Mouse (Mus musculus) frontal cortex, adult 2 months (tissue): ENCODE measurements around the gene Ugdh. TPM values are rescaled to one million over a fixed set of nuclear protein-coding genes. Genes with fewer than 3 reads are reported as not detected.
"Not testable (repeated sequence)": the region's sequence is repeated elsewhere in the genome, so short reads cannot be mapped to it uniquely, and the experiment has no call there.

Experiments
- DNase-seq, 2 experiments: peaks; one replicate each; pipeline ENCODE4 v3.0.0; 2022; ENCODE audit warnings: low spot score in 1 of 2; ENCODE audit errors: extremely low spot score in 1 of 2
- polyA plus RNA-seq: library from polyadenylated mRNA; depleted of rRNA; stranded (reverse); fragments of >200 nt; gene quantifications from 2 replicates; pipeline ENCODE4 v1.2.3, GENCODE M21; 2012; rRNA removed

Gene Ugdh
- 29.1 and 29.2 TPM in 2 replicates for polyA plus RNA-seq

DNA sequence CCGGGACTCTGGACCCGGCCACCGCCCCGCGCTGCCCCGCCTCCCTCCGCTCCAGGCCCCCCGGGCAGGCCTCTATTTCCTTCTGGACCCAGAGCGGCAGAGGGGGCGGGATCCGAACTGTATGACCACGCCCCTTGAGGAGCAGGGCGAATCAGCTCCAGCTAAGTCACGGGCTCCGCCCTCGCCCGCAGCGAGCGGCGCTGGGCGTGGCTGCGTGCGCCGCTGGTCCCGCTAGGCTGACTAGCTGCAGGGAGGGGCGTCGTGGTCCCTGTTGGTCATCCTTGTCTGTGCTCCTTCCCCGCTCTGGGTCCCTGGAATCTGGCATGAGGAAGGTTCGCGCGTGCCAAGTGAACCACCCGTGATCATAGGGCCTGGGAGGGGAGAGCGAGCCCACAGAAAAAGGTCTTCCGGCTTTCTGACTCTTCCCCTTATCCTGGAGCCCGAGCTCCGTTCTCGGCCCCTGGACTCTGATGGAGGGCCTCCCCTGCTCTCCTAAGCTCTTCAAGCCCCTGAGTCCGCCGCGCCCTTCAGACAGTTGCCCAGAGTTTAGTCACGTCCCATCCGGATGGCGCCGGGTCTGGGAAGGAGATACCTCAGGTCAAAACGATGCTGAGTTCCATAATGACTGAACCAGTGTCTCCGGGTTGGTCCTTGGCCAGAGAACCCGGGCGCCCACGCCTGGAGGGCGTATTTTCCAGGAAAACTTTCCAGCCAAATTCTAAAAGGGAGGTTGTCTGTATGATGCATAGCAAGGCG lies at the start of gene Ugdh:
Gene Ugdh (minus strand): TSS at position 144 of the 756 bp plus-strand sequence.
- peak; percentile 94 to 96 for DNase-seq

GRCm38 (mm10) chr5:65482996-65483395 lies 47.2 kb upstream of the Ugdh start:
- DNase-seq, result no peak

DNA sequence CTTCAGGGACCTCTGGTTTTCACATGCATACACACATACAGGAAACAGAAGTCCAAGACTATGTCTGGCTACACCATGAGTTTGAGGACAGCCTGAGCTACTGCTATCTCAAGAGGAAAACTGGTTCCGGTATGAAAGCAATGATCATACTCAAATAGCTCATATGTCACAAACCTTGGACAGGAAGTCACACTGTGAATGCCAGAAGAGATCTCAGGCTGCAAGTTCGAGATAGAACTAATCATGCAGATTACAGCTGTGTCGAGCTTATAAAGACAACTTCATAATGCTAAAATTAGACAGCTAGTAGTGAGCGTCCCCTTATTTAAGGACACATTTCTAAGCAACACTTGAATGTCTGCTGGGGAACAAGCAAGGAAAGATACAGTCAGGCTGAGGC lies 44.8 kb upstream of the Ugdh start:
- DNase-seq, result no peak

GRCm38 (mm10) chr5:65479681-65480445 lies 44.1 kb upstream of the Ugdh start:
- DNase-seq, result no peak

- no peak for DNase-seq
Measured at GRCm38 (mm10) chr5:65478224-65478623, 42.5 kb upstream of the Ugdh start.

- not testable (repeated sequence) for DNase-seq
Measured at GRCm38 (mm10) chr5:65476739-65477138, 41.0 kb upstream of the Ugdh start.

DNA sequence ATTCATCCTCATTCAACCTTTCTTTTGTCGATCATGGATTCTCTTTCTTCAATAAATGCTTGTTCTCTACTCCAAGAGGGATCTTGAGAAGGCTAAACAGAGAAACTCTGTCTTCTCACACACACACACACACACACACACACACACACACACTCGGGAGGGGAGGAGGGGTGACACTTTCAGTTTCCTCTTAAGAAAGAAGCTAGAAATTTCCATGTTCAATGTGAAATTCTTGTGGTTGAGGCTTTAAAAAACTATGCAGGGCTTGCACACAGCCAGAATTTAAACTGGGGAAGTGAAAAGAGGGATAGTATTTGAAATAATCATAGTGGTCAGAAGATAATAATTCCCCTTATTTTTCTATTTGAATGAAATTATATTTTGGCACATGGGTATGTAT lies 40.1 kb upstream of the Ugdh start:
- DNase-seq, result no peak

DNA sequence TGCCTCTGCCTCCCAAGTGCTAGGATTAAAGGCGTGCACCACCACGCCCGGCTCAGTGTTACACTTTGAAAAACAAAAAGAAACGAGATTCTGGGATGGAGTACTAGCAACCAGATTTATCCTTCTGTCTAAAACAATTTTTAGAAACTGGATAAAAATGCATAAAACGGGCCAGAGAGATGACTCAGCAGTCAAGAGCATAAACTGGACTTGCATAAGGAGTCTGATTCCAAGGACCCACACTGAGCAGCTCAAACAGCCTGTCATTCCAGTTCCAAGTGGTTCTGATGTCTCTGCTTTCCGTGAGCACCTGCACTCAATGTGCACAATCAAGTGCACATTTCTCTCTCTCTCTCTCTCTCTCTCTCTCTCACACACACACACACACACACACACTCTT lies 34.0 kb upstream of the Ugdh start:
- DNase-seq, result peak; percentile 51 to 69

- no peak for DNase-seq
Measured at GRCm38 (mm10) chr5:65466911-65467310, 31.2 kb upstream of the Ugdh start.

- no peak for DNase-seq
Measured at GRCm38 (mm10) chr5:65460361-65460760, 24.6 kb upstream of the Ugdh start.

DNA sequence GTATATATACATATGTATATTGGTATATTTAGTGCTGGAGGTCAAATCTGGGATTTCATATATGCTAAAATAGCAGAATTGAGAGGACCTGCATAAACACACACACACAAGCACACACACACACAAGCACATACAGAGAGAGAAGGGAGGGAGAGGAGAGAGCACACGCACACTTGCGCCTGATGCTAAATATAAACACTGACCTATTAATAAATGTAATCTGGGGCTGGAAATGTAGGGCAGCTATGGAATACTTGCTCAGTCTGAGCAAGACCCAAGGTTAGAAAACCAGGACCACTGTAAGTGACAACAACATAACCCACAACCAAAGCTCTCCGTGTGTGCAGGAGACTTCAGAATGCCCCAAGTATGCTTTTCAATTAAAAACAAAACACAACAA lies 23.7 kb upstream of the Ugdh start:
- DNase-seq, result no peak

DNA sequence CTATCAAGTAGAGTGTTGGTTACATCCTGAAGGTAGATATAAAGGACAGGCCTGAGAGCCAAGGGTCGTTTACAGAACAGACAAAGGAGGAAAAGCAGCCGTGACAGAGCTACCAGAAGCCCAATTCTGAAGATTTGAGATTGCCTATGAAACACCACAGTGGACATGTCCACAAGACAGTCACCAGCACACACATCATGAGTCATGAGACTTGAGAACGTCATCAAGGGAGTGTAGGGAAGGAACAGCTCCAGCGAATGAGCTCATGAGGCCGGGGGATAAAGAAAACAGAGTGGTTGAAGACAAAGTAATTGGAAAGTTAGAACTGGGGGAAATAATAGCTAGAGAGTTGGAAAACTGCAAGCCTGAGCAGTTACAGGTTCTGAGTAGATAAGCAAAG lies 22.1 kb upstream of the Ugdh start:
- no peak for DNase-seq

GRCm38 (mm10) chr5:65457086-65457827 lies 21.5 kb upstream of the Ugdh start:
- no peak for DNase-seq

DNA sequence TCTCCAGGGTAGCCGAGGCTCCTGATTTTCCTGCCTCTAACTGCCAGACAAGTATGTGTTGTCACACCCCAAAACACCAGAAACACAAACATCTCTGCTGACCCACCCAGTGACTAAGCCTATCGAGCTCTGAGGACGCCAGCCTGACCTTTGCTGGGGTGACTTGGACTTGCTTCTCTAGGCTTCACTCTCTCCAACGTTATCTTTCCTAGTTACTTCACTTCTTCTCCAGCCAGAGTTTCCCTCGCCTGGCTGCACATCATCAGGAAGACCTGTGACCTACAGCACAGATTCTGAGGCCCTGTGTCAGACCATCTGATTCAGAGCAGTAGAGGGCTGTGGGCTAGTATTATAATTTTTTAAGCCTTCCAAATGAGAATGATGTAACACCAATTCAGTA lies 19.0 kb upstream of the Ugdh start:
- no peak for DNase-seq

DNA sequence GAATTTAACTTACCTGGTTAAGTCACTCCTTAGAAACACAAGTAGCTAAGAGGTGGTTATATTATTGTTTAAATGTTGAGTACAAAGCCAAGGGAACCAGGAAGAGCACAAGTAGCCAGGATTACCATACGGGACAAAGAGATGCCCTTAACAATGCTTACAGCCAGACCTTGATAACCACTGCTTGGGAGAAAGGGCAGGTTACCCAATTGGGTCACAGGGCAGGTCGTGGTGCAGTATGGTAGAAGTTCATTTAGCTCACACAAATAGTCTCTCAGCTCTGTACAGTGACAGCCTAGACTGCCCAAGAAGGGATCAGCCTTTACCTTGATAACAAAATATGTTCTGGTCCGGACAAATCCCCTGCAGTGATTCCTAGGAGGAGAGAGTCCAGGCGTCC lies 13.2 kb upstream of the Ugdh start:
- no peak for DNase-seq

DNA sequence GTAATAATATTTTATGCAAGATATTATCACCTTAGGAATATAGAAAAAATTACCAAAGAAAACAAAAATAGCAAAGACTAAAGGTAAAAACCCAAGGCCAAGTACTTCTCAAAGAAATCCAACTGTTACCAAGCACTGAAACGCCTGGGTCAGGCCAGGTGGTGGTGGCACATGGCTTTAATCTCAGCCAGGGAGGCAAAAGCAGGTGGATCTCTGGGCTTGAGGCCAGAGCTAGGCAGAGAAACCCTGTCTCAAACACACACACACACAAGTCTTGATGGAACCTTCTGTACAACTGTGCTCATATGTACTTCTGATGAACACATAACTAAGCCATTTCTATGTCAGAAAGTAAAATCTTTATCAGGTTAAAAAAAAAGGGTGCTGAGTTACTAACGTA lies 12.1 kb upstream of the Ugdh start:
- DNase-seq, result no peak

DNA sequence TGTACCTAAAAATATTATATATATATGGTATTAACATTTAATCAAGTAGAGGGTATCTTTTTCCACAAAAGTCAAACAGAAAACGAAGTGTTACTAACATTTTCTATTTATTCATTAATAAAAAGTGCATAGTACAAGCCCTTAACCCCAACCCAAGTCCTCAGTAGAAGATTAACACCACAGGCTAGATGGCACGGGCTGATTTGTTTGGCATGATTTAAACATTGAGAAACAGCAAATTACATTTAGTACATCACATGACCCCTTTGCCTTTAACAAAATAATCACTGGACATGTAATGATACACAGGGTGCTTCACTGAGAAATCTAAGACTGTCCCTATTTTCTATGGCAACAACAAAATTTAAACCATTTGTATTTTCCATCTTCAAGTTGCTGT lies 11.0 kb upstream of the Ugdh start:
- no peak for DNase-seq

DNA sequence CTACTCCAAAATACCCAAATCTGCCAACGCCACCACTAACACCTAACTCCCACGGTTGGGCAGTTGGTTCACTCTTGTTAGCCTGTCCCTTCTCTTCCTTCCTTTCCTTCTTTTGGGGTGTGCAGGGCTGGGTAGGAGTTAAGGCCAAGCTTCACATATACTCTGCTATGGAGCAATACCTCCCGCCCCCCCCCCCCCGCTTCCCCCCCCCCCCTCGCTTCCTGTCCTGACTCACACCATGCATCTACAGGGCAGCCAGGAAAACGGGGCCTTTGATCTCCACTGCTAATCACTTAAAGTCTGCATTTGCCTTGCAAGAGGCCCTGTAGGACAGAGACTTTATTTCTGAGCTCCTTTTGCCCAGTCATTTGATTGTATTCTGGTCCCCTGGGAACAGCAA lies 9.2 kb upstream of the Ugdh start:
- DNase-seq, result no peak

DNA sequence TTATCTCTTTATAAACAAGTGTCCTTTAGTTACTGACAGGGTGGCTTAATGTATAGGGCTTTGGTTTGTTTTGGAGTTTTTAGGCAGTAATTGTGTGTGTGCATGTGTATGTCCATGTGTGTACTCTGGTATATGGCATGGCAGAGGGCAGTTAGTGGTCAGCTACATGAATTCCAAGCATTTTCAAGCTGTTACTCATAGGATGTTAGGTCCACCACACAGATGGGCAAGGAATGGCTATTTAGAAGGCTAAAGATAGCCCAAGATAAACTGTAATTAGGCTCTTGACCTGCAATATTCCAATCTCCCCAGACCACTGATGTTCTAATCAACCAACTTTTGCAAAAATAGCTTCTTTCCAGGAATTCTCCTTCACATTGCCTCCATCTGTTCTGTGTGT lies 2.3 kb upstream of the Ugdh start:
- DNase-seq, result no peak

GRCm38 (mm10) chr5:65435363-65435805 lies 365 bp downstream of the Ugdh start:
- DNase-seq, result peak in 1 of 2 experiments; percentile 13
